Mouse (Mus musculus): ENCODE data around the gene Mak.
"Not testable (repeated sequence)": the region's sequence is repeated elsewhere in the genome, so short reads cannot be mapped to it uniquely, and the experiment has no call there.

Gene Mak

DNA sequence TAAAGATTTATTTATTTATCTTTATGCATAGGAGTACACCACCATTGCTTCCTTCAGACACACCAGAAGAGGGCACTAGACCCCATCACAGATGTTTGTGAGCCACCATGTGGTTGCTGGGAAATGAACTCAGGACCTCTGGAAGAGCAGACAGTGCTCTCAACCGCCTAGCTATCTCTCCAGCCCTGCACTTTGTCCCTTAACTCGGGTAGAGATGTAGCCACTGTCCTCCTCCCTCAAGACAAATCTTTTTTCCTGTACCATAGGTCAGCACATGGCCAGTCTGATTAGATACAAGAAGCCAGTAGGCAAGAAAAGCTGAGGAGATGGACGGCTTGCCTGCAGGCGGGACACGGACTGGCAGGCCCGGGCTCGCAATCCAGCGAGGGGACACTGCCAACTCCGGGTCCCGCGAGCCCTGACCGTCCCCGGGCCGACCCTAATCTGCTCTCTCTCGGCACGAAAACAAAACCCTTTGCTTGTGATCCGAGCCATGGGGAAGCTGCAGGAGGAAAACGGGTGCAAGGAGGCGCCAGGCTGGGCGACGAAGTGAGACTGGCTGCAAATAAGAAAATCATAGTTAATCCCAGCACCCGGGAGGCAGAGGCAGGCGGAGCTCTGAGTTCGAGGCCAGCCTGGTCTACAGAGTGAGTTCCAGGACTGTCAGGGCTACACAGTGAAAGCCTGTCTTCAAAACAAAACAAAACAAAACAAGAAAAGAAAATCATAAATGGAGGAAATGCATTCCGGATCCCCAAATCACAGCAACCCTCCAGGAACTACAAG lies 79.2 kb downstream of the Mak start:
- peak; percentile 52 for DNase-seq (ENCODE audit: low read depth, low spot score)

DNA sequence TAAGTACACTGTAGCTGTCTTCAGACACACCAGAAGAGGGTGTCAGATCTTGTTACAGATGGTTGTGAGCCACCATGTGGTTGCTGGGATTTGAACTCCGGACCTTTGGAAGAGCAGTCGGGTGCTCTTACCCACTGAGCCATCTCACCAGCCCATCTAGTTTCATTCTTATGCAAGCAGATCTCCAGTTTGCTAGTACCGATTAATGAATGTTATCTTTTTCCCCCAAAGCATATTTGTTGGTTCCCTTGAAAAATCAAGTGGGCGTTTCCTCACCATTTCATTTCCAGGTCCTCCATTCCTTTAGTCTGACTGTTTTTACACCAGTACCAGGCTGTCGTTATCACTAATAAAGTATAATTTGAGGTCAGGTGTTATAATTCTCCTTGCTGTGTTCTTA lies 81.0 kb downstream of the Mak start:
- DNase-seq (ENCODE audit: low read depth, low spot score), result not testable (repeated sequence)

DNA sequence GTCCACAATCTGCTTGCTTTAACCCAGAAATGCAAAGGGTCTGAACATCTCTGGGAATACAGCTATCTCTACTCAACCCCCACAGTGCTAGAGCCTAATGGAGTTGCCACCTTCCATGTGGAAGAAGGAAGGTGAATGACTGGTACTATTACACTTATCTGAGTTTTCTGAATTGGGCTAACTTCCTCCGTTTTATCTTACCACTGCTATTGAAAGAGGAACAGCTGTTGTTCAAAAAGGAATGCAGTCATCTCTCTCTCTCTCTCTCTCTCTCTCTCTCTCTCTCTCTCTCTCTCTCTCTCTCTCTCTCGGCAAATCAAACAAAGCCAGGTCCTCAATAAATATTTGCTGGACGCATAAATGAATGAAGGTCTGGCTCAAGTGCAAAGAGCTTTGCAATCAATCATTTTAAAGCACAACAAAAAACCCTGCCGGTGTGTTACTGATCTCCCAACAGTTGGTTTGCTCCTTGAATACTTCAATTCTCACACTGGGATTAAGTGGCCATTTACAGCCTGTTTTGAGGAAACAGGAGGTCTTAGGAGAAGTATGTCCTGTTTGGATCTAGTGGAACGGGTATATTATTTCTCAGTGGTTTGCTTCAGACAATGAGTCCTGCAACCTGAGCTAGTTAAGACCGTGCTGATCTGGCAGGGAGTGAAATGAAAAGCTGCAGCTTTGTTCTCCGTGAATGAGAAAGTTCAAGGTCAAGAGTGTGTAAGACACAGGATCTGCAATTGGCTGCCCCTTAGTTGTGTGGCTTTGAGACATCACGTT lies 84.8 kb downstream of the Mak start:
- no peak for DNase-seq (ENCODE audit: low read depth, low spot score)

DNA sequence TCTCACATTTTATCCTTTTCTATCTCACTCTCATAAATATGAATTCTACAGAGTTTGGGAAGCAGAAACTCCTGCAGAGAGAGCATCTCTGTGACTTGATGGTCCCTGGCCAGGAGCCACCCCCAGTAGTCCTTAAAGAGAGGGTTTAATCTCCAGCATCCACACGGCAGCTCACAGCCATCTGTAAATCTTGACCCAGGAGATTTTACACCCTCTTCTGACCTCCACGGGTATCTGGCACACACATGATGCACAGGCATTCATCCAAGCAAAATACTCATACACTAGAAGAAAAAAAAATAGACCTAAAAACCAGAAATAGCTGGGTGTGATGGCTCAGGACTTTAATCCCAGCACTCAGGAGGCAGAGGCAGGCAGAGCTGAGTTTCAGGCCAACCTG lies 91.1 kb downstream of the Mak start:
- DNase-seq (ENCODE audit: low read depth, low spot score), result no peak

DNA sequence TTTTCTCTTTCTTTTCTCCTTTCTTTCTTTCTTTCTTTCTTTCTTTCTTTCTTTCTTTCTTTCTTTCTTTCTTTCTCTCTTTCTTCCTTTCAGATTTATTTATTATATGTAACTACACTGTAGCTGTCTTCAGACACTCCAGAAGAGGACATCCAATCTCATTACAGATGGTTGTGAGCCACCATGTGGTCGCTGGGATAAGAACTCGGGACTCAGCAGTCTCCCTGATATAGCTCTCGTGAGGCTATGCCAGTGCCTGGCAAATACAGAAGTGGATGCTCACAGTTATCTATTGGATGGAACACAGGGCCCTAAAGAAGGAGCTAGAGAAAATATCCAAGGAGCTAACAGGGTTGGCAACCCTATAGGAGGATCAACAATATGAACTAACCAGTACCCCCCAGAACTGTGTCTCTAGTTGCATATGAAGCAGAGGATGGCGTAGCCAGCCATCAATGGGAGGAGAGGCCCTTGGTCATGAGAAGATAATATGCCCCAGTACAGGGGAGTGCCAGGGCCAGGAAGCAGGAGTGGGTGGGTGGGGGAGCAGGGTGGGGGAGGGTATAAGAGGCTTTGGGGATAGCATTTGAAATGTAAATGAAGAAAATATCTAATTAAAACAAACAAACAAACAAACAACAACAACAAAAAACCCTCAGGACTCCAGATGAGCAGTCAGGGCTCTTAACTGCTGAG lies 91.8 kb downstream of the Mak start:
- not testable (repeated sequence) for DNase-seq (ENCODE audit: low read depth, low spot score)

DNA sequence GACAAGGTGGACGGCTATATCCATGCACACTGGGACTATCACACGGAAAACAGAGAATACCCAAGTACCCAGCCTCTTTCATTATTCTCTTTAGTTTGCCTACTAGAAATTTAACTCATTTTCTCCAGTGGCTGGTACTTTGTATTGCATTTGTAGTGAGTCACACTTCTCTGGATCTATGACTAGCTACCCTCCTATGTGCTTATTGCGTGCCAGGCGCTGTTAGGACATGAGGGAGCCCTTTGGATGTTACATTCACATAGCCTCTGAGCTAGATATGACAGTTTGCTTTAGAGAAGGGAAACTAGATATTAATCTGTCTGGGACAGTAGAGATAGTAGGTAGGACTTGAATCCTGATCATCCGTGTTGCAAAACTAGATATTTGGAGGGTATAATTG lies 93.4 kb downstream of the Mak start:
- DNase-seq (ENCODE audit: low read depth, low spot score), result no peak

DNA sequence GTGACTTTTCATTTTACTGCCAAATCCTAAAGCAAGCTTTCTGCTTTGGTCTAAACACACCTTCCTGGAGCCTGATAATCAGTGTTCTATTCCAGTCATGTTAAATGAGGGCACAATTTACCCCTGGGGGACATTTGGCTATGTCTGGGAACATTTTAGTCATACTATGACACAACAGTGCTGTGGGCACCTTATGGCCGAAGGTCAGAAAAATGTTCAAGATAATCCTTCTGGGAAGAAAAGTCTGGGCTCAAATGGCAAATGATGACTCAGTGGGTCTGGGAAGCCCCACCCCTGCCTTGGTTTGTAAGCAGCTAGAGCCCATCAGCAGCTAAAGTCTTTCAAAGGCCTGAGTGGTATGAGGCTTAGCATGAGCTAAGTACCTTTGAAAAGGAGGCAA lies 96.7 kb downstream of the Mak start:
- DNase-seq (ENCODE audit: low read depth, low spot score), result no peak

DNA sequence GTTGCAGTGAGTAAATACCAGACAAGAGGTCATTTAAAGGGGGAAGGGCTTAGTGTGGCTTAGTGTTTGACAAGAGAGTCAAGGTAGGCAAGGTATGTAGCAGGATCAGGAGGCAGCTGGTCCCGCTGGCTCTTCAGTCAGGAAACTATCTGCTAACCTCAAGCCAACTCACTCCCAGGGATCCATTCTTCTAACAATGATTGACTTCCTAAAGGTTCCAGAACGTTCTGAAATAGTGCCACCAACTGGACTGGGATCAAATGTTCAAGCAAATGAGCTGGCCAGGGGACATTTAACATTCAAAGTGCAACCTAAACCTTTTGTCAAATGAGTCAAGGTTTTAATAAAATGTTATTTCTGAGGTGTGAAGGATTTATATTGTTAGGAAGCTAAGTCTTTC lies 100.2 kb downstream of the Mak start:
- DNase-seq (ENCODE audit: low read depth, low spot score), result no peak

DNA sequence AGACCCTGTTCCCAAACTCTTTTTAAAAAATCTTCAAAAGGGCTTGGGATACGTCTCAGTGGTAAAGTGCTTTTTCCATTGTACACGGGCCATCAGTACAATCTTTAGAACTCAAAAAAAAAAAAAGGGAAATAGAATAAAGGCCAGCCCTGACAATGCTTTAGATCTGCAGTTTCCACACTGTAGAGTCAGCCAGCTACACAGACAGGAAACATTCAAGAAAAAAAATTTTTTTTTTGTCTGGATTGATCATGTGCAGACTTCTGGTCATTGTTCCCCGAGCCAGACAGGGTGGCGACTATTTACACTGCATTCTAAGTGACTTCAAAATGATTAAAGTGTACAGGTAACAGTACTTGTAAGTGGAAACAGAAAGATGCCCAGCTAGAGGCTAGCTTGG lies 100.9 kb downstream of the Mak start:
- no peak for DNase-seq (ENCODE audit: low read depth, low spot score)

DNA sequence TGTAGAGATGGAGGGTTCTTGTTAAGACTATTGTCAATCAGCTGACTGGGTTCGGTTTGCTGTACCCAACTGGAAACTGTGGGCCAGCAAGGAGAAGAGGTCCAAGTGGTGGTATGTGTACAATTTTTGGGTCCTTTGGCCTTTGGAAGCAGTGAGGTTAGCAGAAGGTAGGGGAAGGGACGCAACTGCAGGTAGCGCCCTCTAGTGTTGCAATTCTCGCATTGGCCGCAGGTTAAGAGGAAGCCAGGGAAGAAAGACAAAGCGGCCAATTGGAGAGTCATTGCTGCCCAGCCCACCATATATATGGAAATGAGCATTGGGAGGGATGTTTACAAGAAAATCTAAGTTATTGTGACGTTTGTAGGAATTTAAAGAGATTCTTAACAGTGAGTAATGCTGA lies 101.9 kb downstream of the Mak start:
- peak; percentile 64 for DNase-seq (ENCODE audit: low read depth, low spot score)
